Mouse (Mus musculus) natural killer cell, adult 2 months (primary cell): ENCODE data around the gene Tmem174.
A peak's percentile ranks its signal among the peaks of the same experiment; 100 is the strongest.

ENCODE experiments used
- DNase-seq, 2 experiments: peaks; one replicate each; pipeline ENCODE4 v3.0.0; 2022; ENCODE audit warnings: low spot score in 2 of 2

The Tmem174 gene

GRCm38 (mm10) chr13:98633641-98634484 is 3.3 kb downstream of the Tmem174 start:
- DNase-seq = no peak

- no peak for DNase-seq
Observed at GRCm38 (mm10) chr13:98632306-98632942, 4.8 kb downstream of the Tmem174 start.

- DNase-seq = no peak
Observed at GRCm38 (mm10) chr13:98631105-98631838, 5.9 kb downstream of the Tmem174 start.

- DNase-seq = no peak
Observed at GRCm38 (mm10) chr13:98626736-98627135, 10.5 kb downstream of the Tmem174 start.

- no peak for DNase-seq
Observed at GRCm38 (mm10) chr13:98624506-98624905, 12.7 kb downstream of the Tmem174 start.

- no peak for DNase-seq
Observed at GRCm38 (mm10) chr13:98622881-98623549, 14.2 kb downstream of the Tmem174 start.

GRCm38 (mm10) chr13:98617429-98618067 is 19.7 kb downstream of the Tmem174 start:
- no peak for DNase-seq

GRCm38 (mm10) chr13:98607885-98608477 is 29.2 kb downstream of the Tmem174 start:
- no peak for DNase-seq

- no peak for DNase-seq
Observed at GRCm38 (mm10) chr13:98603799-98604198, 33.4 kb downstream of the Tmem174 start.

- DNase-seq = no peak
Observed at GRCm38 (mm10) chr13:98596746-98597145, 40.5 kb downstream of the Tmem174 start.

GRCm38 (mm10) chr13:98594726-98595141 is 42.5 kb downstream of the Tmem174 start:
- DNase-seq = no peak

GRCm38 (mm10) chr13:98593938-98594539 is 43.2 kb downstream of the Tmem174 start:
- no peak for DNase-seq

- no peak for DNase-seq
Observed at GRCm38 (mm10) chr13:98591406-98591805, 45.8 kb downstream of the Tmem174 start.

GRCm38 (mm10) chr13:98590693-98591389 is 46.4 kb downstream of the Tmem174 start:
- no peak for DNase-seq

- DNase-seq = no peak
Observed at GRCm38 (mm10) chr13:98589572-98589971, 47.6 kb downstream of the Tmem174 start.

GRCm38 (mm10) chr13:98588951-98589501 is 48.2 kb downstream of the Tmem174 start:
- peak; percentile 43 to 45 for DNase-seq

- DNase-seq = no peak
Observed at GRCm38 (mm10) chr13:98588480-98588879, 48.7 kb downstream of the Tmem174 start.

GRCm38 (mm10) chr13:98587639-98588038 is 49.6 kb downstream of the Tmem174 start:
- DNase-seq = no peak

- no peak for DNase-seq
Observed at GRCm38 (mm10) chr13:98586817-98587575, 50.2 kb downstream of the Tmem174 start.
